Mouse (Mus musculus): ENCODE measurements around the gene Syt8.

Syt8 gene

DNA sequence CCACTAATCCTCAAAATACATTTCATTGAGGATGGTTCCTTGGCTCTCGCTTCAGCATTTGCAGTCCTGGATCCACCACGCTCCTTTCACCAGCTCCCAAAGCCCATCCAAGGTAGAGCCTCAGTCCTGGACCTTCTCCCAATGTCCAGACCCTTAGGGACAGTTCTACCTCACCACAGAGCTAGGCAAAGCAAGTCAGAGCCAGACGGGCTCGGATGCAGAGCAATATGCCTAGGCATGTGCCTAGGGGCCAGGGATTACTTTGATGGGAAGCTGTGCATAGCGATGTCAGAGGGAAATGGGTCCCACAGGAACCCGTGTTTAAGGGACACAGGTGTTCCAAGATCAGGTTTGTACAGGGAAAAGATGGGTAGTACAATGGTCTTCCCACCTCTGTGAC is 10.7 kb downstream of the Syt8 start:
- DNase-seq (ENCODE audit: low spot score in 2 of 2) = no peak

DNA sequence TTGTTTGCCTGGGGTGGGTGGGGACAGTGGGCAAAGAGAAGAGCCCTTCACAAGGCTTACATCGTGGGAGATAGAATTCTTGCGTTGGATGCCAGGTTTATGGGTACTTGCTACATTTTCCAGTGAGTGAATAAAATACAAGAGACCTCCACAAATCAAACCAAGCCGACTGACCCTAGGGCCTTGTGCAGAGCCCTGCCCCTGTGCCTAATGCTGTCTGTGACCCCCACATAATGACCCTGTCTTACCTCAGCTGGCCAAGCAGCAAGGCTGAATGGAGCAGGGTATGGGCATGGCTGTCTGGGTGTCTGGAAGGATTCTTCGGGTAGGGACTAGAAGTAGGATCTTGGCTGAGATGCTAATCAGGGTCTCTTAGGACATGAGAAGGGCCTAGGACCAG is 11.6 kb downstream of the Syt8 start:
- DNase-seq (ENCODE audit: low spot score in 2 of 2) = no peak

DNA sequence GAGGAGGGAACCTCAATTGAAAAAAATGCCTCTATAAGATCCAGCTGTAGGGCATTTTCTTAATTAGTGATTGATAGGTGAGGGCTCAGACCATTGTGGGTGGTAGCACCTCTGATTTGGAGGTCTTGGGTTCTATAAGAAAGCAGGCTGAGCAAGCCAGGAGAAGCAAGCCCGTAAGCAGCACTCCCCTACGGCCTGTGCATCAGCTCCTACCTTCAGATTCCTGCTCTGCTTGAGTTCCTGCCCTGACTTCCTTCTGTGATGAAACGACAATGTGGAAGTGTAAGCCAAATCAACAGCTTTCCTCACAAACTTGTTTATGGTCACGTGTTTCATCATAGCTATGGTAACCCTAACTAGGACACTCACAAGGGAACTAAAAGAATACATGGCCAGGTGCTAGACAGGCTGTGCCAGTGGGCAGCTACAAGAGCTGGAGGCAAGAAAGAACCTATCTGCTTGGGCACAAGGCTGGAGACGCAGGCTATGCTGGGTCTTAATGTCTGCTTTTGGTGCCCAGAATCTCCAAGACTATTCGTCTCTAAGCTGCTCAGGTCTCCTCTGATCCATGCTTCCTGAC is 14.5 kb downstream of the Syt8 start:
- DNase-seq (ENCODE audit: low spot score in 2 of 2) = no peak

DNA sequence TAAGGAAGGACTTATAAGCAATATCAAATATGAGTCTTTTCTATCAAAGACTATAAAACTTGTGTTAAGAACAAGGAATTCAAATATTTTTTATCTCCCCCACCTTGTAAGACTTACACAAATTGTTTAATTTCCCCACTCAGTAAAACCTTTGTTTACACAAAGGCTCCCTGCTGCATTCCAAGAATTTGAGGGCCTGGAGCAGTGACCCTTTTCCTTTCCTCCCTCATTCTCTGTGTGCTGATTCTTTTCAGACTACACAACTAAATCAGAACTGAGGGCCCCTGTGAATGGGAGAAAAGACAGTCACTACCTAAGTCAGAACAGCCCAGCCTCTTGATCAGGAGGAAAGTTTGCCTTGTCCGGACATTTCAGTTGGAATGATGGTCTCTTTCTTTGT is 20.1 kb downstream of the Syt8 start:
- DNase-seq (ENCODE audit: low spot score in 2 of 2) = no peak

DNA sequence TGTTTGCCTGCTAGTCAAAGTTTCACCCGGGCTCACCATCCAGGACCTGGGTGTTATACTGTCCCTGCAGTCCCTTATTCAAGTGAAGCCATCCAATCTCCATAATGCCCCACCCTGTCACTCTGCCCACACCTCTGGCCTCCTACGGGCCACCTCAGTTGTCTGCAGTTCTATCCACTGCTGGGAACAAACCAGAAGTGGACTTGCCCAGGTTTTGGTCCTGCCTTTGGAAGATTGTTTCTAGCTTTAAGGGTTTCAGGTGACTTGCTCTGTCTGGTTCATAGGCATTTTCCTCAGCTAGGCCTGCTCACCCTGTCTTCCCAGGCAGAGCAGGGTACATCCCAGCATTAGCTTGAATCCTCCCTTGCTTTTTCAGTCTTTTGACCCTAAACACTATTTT is 20.6 kb downstream of the Syt8 start:
- DNase-seq (ENCODE audit: low spot score in 2 of 2) = no peak

DNA sequence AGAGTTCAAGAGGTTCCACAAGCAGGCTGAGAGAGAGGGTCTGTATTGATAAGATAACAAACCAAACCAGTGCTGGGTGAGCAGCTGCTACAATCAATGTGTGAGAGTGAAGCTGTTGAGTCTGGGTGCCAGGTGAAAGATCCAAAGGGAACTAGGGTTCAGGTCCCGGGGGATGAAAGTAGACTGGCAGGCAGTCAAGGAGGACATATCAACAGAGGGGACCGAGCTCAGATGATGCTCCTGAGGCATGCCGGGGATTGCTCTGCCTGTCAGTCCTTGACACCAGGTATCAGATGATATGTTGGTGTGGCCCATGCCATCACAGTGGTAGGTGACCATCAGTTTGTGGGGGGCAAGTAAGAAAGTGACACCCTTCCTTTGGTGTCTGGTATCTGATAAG is 22.2 kb downstream of the Syt8 start:
- DNase-seq (ENCODE audit: low spot score in 2 of 2) = no peak

DNA sequence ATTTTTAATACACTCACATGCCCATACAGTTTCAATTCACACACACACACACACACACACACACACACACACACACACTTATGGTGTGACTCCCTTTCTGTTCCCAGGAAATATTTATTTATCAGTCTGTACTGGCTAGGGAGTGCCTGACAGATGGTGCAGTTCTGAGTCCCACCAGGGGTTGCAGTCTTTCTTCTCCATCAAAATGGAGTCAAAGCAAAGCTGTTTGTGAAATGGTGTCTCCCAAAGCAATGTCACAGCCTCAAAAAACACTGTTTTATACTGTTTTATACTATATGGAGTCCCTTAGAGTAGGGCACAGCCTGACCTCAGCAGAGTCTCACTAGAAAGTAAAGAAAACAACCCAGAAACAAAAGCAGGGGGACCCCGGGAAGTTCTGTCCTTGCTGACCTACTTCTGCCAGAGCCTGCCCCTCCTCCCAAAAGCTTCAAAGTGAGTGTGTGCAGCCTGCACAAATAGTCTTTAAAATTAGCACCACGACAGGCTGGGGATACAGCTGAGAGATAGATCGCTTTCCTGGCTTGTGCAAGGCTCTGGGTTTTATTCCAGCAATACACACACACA is 22.7 kb downstream of the Syt8 start:
- peak in 1 of 2 experiments; percentile 56 for DNase-seq (ENCODE audit: low spot score in 2 of 2)

DNA sequence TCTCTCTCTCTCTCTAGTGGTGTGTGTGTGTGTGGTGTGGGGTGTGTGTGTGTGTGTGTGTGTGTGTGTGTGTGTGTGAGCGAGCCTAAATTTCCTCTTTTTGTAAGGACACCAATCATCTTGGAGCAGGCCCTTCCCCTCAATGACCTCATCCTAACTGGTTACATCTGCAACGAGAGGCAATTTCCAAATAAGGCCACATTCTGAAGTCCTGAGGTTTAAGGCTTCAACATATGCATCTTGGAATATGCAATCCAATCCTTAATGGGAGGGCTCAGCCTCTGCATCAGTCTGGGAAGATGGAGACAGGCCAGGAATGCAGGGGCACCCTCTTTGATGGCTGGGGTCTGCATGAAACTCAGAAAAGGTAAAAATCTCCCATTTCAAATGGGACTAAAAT is 23.4 kb downstream of the Syt8 start:
- no peak for DNase-seq (ENCODE audit: low spot score in 2 of 2)

DNA sequence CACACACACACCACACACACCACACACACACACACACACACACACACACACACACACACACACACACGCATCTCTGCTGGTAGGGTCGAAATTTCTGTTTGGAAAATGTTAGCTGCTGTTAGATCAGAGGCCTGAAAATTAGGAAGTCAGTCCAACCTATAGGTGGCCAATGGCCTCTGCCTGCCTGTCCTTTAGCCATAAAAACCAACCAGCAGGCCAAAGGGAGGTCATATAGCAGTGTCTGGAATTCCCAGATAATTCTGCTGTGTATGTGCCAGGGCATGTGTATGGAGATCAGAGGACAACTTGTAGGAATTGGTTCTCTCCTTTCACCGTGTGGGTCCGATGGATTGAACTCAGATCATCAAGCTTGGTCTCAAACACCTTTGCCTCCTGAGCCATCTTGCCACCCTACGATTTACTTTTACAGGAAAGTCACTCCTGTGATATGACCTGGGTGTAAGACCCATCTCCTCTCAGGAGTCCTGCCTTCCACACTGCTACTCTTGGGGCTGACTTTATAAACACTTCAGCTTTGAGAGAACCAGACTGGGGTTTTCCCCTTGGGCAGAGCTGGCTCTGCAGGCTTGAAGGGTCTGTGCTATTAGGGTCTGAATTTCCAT is 24.1 kb downstream of the Syt8 start:
- DNase-seq (ENCODE audit: low spot score in 2 of 2) = no peak

DNA sequence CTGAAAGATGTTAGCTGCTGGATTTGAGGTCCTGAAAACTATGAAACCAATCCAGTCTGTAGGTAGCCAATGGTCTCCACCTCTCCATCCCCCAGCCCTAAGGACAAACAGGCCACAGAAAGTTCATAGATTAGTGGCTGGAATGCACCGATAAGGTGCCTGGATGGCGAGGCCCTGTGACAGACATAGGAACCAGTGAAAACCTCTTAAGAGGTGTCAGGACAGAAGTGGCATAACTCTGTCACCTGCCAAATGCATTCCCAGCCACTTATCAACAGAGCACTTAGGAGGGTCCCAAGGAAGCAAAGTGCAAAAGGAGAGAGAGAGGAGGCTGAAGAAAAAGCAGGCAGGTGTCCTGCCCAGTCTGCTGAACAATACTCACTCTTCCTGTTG is 24.6 kb downstream of the Syt8 start:
- DNase-seq (ENCODE audit: low spot score in 2 of 2) = peak; percentile 65 to 68

DNA sequence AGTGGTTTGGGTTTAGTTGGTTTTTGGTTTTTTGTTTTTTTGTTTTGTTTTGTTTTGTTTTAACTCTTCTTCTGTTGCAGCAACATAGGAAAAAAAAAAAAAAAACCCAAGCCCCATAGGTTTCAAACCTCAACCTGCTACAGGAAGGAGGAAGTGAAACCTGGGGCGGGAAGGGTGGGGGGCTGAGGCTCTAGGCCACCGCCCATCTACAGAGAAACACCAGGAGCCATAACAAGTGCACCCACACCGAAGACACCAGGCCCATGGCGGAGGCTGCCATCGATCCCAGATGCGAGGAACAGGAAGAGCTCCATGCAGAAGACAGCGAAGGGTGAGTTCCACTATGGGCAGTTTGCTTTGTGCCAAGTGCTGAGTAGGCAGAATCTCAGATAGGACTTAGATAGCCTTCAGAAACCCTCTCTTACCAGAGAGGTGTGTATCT is 26.0 kb downstream of the Syt8 start, which contains the start of gene Lsp1:
TSS of gene Lsp1 (plus strand) at position 174 of the 442 bp plus-strand sequence.
- DNase-seq (ENCODE audit: low spot score in 2 of 2) = no peak

DNA sequence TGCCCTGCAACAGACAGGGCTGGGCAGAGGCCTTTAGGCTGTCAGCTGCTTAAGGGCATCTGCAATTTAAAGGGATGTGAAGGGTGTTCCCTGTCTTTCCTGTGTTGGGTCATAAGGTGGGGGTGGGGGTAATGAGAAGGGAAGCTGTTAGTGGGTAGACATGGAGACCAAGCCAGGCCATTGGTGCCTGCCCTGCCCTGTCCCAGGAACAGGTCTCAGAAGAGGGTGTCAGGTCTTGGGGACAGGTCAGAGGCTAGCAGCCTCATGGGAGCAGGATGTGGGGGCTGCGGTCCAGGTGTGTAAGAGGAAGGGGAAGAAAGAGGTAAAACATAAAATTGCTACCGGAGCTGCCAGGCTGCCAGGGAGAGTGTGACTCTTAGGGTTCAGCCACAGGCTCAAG is 26.8 kb downstream of the Syt8 start:
- DNase-seq (ENCODE audit: low spot score in 2 of 2) = no peak

DNA sequence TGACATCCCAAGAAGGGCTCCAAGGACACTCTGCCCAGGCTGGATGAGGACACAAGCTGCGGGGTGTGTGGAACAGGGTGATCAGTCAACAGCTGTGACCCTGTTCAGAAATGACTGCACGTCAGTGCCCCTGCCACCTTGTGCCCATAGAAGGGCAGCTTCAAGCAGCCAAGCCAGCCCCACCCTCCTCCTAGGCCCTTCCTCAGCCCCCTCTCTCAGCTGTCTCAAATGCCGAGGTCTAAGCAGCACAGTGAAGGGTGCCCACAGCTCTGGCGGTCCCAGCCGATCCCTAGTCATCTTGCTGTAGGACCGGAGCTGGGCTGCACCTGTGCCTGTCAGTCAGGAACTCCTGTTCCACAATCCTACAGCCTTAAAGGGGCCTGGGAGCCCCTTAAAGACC is 27.5 kb downstream of the Syt8 start:
- DNase-seq (ENCODE audit: low spot score in 2 of 2) = no peak

DNA sequence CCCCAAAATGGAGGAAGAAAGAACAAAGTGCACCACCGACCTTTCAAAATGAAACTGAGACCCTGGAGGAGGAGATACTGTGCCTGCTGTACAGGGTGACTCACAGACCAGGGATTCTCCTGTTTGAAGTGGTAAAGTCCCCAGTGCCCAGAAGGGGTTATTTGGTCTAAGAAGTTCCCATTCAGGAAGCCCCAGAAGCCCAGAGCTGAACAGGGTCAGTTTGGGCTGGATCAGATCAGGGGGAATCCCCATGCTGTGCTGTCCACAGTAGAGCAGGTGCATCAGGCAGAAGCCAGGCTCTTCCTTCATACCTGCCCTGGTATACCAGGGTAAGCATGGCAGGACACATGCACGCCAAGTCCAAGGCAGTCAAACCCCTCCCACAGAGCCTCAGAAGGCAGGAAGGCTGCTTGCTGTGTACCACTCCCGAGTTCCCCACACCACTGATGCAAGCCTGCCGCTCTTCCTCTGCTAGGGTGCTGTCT is 28.0 kb downstream of the Syt8 start:
- DNase-seq (ENCODE audit: low spot score in 2 of 2) = no peak

DNA sequence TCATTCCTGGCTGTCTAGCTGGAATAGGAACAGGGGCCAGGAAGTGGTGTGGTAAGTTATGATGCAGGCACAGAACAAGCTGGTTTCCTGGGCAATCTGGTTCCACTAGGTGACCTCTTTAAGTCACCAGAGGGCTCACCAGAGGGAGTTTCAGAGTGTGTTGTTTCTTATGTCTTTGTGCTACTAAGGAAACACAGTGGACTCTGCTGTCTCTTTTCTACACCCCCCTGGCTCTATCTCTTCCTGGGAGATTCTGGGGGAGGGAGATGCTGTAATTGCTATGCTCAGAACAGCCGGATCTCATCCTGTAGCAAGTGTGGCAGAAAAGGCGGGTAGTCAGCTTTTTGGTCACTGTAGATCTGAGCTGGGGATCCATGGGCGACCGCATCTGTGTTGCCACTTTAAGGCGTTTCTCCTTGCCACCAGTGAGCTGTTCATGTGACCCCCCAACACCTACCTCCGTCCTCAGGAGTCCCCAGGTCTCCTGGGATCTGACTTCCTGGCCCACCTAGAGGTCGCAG is 35.6 kb downstream of the Syt8 start:
- DNase-seq (ENCODE audit: low spot score in 2 of 2) = no peak

DNA sequence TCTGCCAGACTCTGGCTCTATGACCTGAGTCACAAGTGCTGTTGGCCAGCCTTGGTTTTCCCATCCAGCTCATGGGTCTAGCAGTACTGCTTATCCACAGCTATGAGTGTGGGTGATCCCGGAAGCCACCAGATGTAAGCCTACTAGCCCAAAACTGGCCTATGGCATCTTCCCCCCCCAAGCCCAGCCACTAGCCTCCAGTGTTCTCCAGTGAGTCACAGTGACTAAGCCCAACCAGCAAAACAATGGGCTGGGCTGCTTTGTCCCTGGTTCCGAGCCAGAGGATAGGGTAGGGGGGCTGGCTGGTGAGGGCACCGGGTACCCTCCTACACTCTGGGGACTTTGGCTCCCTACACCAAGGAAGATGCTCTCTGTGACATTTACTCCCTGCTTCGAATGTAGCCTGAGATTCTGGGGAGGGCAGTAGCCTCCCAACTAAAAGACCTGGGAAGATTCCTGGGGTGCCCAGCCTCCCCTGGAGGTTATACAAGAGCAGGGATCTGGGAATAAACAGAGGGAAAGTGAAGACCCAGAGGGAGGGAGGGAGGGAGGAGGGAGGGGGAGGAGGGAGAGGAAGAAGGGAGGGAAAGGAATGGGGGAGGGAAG is 36.3 kb downstream of the Syt8 start:
- peak; percentile 83 to 87 for DNase-seq (ENCODE audit: low spot score in 2 of 2)

DNA sequence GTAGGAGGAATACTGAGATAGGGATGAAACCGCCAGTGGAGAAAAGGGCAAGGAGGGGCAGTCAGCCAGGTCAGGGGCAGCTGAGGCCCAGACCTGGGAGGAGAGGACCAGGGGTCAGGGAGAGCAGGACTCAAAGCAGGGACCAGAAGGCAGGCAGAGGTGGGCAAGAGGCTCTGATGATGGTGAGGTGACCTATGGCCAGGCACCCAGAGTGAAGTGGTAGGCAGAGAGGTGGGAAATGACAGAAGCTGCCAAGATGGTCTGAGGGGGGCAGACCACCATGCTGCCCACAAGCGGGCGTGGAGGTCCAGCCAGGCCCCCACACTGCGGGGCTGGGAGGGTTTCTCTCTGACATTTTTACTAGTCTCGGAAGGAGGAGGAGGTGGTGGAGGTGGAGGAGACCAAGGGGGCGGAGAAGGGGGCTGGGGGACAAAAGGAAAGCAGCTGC is 36.8 kb downstream of the Syt8 start:
- no peak for DNase-seq (ENCODE audit: low spot score in 2 of 2)

DNA sequence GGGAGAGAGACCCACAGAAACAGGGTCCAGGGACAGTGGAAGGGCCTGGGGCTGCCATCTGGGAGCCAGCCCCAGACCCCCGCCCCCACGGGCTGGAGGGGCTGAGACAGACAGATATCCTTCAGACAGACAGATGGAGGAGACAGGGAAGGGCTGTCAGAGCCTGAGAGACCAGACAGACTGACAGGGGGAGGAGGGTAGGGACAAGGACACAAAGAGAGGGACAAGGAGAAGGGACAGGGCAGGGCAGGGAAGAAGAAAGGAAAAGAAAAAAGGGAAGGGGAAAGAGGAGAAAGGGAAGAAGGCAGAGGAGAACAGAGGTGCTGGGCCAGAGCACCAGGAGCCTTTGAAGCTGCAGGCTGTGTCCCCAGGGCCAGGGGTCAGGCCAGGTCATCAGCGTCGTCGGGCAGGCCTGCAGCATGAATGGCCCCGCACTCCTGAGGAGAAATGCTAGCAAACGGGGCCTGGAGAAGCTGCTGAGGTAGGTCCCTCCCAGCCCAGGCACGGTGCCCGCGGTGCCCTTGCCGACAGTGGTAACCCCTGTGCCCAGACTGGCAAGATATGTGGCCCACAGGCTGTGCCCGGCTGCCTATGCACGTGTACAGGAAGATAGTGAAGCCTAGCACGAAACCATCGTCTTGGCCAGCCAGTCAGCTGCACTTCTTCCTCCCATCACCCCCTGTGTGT is 37.4 kb downstream of the Syt8 start:
- DNase-seq (ENCODE audit: low spot score in 2 of 2) = peak in 1 of 2 experiments; percentile 68

DNA sequence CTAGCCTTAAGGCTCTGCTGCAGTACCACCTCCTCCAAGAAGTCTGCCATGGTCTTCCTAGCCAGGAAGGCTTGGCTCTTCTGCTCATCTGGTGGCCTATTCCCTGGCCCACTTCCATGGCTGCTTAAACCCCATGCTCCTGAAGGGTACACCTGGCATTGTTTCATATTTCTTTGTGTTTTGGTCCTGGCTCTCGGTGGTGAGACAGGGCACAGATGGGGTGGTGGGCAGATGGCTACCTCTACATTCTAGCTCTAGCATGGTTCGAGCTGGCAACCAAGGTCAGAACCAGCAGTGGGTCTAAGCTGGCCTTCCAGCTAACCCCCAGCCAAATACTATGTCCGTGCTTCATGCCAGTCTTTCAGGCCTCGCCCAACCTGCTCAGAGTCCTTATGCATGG is 38.3 kb downstream of the Syt8 start:
- DNase-seq (ENCODE audit: low spot score in 2 of 2) = no peak

DNA sequence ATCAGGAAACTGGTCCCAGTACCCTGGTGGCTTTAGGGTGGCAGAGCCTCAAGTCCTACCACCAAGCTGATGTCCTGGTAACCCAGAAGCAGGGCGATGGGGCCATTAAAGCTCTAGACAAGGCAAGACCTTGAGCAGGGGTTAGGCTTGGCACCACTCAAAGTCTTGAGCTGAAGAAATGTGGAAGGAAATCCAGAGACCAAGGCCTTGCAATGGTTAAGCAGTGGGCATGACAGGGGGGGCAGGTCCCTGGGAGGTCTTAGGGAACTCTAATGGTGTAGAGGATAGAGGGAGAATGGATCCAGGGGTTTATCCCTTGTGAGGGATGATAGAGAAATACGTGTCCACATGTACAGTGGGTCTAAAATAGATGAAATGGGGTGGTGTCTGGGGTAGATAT is 38.8 kb downstream of the Syt8 start:
- DNase-seq (ENCODE audit: low spot score in 2 of 2) = no peak

DNA sequence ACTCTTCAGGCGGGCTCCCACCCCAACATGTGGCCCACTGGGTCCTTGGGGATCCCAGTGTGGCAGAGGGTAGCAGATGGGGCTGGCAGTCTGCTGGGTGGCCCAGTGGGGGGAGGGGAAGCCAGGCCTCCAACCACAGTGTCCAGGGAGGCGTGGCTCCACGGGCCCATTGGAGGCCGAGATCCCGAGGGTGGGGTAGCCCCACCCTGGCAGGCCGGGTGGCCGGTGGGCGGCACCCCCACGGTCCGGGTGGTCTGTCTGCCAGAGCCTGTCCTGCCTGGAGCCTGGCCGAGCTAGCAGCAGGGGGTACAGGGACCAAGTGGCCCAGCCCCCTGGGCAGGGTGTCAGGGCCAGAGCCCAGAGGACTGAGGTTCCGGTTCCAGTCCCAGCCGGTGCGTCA is 40.1 kb downstream of the Syt8 start:
- DNase-seq (ENCODE audit: low spot score in 2 of 2) = peak; percentile 77 to 80

DNA sequence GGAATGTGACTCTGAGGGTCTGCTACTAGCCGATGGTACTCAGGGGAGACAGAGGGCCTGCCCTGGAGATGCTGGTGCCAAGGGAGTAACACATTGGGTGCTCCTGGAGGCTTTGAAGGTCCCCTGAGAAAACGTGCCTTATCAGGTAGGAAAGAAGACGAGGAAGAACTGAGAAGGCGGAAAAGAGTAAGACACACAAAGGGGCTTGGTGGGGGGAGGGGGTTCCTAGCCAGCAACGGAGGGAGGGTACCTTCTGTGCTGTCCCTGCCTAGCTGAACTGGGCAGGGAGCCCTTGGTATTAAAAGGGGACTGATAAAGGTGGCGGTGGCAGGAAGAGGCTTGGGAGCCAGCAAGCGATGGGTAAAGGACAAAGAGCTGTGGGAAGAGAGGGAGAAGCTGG is 41.0 kb downstream of the Syt8 start:
- no peak for DNase-seq (ENCODE audit: low spot score in 2 of 2)
